Mouse (Mus musculus): ENCODE results near the gene Trpv4.

GRCm38 (mm10) chr5:114587908-114588307 is 70.3 kb downstream of the Trpv4 start:
- TF ChIP-seq GATA1 (IDR thresholded peaks at IDR 0.05; ENCODE audit: low read length) (no peak), TAL1 (IDR thresholded peaks at IDR 0.05; ENCODE audit: low read length) (no peak)
